Mouse (Mus musculus) heart, embryonic 13.5 days (tissue): ENCODE results near the gene Zkscan4. TPM values are rescaled to one million over a fixed set of nuclear protein-coding genes. Genes with fewer than 3 reads are reported as not detected.
"Not testable (repeated sequence)": the region's sequence is repeated elsewhere in the genome, so short reads cannot be mapped to it uniquely, and the experiment has no call there.

Experiments
- ATAC-seq: fragments of 200-750 bp; cut with Nextera tagmentation; 2 replicates; pipeline ENCODE4 v1.8.0; 2017; ENCODE audit warnings: moderate TSS enrichment; ENCODE audit not compliant: insufficient number of reproducible peaks, low FRiP score, low TSS enrichment; ENCODE audit errors: extremely low read depth
- H3K27ac ChIP-seq: fragments of 300-500 bp; sonication (generic); replicated peaks from 2 replicates; pipeline ENCODE4 v1.5.1; 2015; ENCODE audit warnings: moderate library complexity, mild to moderate bottlenecking, inconsistent platforms
- H3K27me3 ChIP-seq: fragments of 300-500 bp; sonication (generic); replicated peaks from 2 replicates; pipeline ENCODE4 v1.6.1; 2015; ENCODE audit warnings: mild to moderate bottlenecking, inconsistent platforms
- H3K36me3 ChIP-seq: fragments of 300-500 bp; sonication (generic); 2 replicates; pipeline ENCODE4 v1.6.1; 2015; ENCODE audit warnings: mild to moderate bottlenecking, inconsistent platforms
- H3K4me1 ChIP-seq: fragments of 300-500 bp; sonication (generic); 2 replicates; pipeline ENCODE4 v1.6.1; 2015; ENCODE audit warnings: inconsistent platforms
- H3K4me2 ChIP-seq: fragments of 300-500 bp; sonication (generic); 2 replicates; pipeline ENCODE4 v1.6.1; 2015; ENCODE audit warnings: inconsistent platforms, mild to moderate bottlenecking, moderate library complexity
- H3K4me3 ChIP-seq: fragments of 300-500 bp; sonication (generic); 2 replicates; pipeline ENCODE4 v1.5.1; 2015; ENCODE audit warnings: moderate library complexity, mild to moderate bottlenecking, inconsistent platforms
- H3K9ac ChIP-seq: fragments of 300-500 bp; sonication (generic); 2 replicates; pipeline ENCODE4 v1.6.1; 2015; ENCODE audit warnings: inconsistent platforms, mild to moderate bottlenecking, moderate library complexity
- H3K9me3 ChIP-seq: fragments of 300-500 bp; sonication (generic); 2 replicates; pipeline ENCODE4 v1.6.1; 2016; ENCODE audit warnings: inconsistent platforms
- WGBS: fragments of 180-500 bp; shearing (Covaris S2); methylation state at CpG from one replicate; pipeline ENCODE4 v1.1.7; 2015; ENCODE audit warnings: mixed read lengths; 5-methylcytosine and 5-hydroxymethylcytosine counted together
- polyA plus RNA-seq: library from polyadenylated mRNA; unstranded; fragments of >200 nt; fragmentation: Nextera tagmentation; extraction: Ambion mirVana; gene quantifications from 2 replicates; pipeline ENCODE4 v1.2.1, GENCODE M21; 2015

Gene Zkscan4
- 1.4 and 2.0 TPM in 2 replicates for polyA plus RNA-seq

- Histone ChIP-seq H3K4me1 (peaks cover 14% of the 10 kb centered on the region), H3K4me2 (peak within 1 kb of the TSS; percentile 72), H3K27ac (peak within 1 kb of the TSS; percentile 79), H3K4me3 (peak within 1 kb of the TSS; percentile 63), H3K9ac (peak within 1 kb of the TSS; percentile 84)
- peak; percentile 25; the same call in 1 of the 2 replicates for ATAC-seq
- not testable (repeated sequence) for H3K9me3 ChIP-seq, H3K36me3 ChIP-seq, H3K27me3 ChIP-seq
- 3% methylated on average over 31 of the region's 31 CpGs for WGBS
Observed at GRCm38 (mm10) chr13:21478759-21479670, at the start of gene Zkscan4, which contains the start of gene Gm10065. Gene Zkscan4 (plus strand): TSS chr13:21478907. Gene Gm10065 (minus strand): TSS chr13:21479441.

GRCm38 (mm10) chr13:21435476-21435875 is 43.2 kb upstream of the Zkscan4 start:
- no peak overlapping the region for H3K4me2 ChIP-seq
- H3K4me3 ChIP-seq, result no peak overlapping the region
- no peaks in the 10 kb centered on the region for H3K9me3 ChIP-seq
- 68% methylated on average over 4 of the region's 4 CpGs for WGBS
- H3K27ac ChIP-seq, result peak overlapping the region; percentile 60; the same call in 1 of the 2 replicates
- no peak for ATAC-seq
- H3K36me3 ChIP-seq, result no peaks in the 10 kb centered on the region
- H3K4me1 ChIP-seq, result peaks cover 11% of the 10 kb centered on the region
- H3K9ac ChIP-seq, result no peak overlapping the region
- no peaks in the 10 kb centered on the region for H3K27me3 ChIP-seq

GRCm38 (mm10) chr13:21440503-21441206 is 38.1 kb upstream of the Zkscan4 start, which contains the start of gene Pgbd1:
Gene Pgbd1 (minus strand): TSS chr13:21441058.
- Histone ChIP-seq H3K36me3 (peaks cover 32% of the 10 kb centered on the region), H3K9me3 (no peaks in the 10 kb centered on the region), H3K4me2 (peak within 1 kb of the TSS; percentile 92), H3K27me3 (no peaks in the 10 kb centered on the region), H3K4me3 (peak within 1 kb of the TSS; percentile 61), H3K4me1 (peaks cover 8% of the 10 kb centered on the region), H3K9ac (peak within 1 kb of the TSS; percentile 85), H3K27ac (peak within 1 kb of the TSS; percentile 90)
- WGBS, result under 1% methylated on average over 32 of the region's 32 CpGs
- peak; percentile 68; the same call in 1 of the 2 replicates for ATAC-seq

DNA sequence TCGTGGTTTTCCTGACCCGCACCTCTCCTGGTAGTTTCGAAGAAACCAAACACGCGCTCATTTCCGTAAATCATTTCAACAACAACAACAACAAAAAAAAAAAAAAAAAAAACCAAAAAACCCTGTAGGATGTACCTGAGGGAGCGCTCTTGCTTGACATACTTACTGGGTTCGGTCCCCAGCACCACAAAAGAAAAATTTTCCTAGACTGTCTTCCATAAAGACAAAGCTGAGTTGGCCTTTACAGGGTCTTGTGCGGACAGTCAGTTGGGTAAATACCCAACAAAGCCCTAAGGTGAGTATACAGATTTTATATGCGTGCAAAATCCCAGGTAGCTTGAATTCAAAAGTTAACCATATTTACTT is 37.5 kb upstream of the Zkscan4 start:
- H3K27me3 ChIP-seq, result no peaks in the 10 kb centered on the region
- peak overlapping the region; percentile 90 for H3K27ac ChIP-seq
- 19% methylated on average over 10 of the region's 10 CpGs for whole genome bisulfite sequencing
- H3K4me1 ChIP-seq, result peaks cover 8% of the 10 kb centered on the region
- H3K4me2 ChIP-seq, result peak overlapping the region; percentile 92
- H3K4me3 ChIP-seq, result peak overlapping the region; percentile 61
- H3K9ac ChIP-seq, result peak overlapping the region; percentile 85
- H3K9me3 ChIP-seq, result no peaks in the 10 kb centered on the region
- no peak for ATAC-seq
- H3K36me3 ChIP-seq, result peaks cover 37% of the 10 kb centered on the region

DNA sequence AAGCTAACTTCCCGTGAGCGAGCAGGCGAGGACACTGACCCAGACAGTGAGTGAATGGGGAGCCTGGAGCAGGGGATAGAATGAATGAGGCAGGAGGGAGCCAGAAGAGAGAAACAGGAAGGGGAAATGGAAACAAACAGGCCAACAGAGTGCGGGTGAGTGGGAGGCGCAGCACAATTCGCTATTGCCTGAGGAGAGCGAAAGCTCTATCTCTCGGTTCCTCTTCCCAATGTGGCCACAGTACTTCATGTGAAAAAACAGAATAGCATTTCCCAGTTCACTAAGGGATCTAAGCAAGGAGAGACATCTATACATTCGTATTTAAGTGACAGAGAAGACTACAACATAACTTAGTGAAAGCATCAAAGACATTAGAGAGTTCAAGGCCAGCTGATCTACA is 31.9 kb upstream of the Zkscan4 start:
- peaks cover 10% of the 10 kb centered on the region; the same call in 1 of the 2 replicates for H3K4me1 ChIP-seq
- H3K9me3 ChIP-seq, result no peaks in the 10 kb centered on the region
- H3K36me3 ChIP-seq, result peaks cover 79% of the 10 kb centered on the region
- no peak overlapping the region for H3K4me2 ChIP-seq
- no peak overlapping the region for H3K9ac ChIP-seq
- H3K27me3 ChIP-seq, result no peaks in the 10 kb centered on the region
- no peak overlapping the region for H3K27ac ChIP-seq
- no peak overlapping the region for H3K4me3 ChIP-seq
- 77% methylated on average over 9 of the region's 9 CpGs for WGBS
- ATAC-seq, result no peak

- H3K27me3 ChIP-seq, result no peaks in the 10 kb centered on the region
- WGBS, result 74% methylated on average over 16 of the region's 16 CpGs
- peaks cover 20% of the 10 kb centered on the region for H3K4me1 ChIP-seq
- H3K36me3 ChIP-seq, result peaks cover 74% of the 10 kb centered on the region
- ATAC-seq, result no peak
- H3K27ac ChIP-seq, result no peak overlapping the region
- no peak overlapping the region for H3K4me3 ChIP-seq
- no peaks in the 10 kb centered on the region for H3K9me3 ChIP-seq
- H3K9ac ChIP-seq, result no peak overlapping the region
- H3K4me2 ChIP-seq, result no peak overlapping the region
Observed at GRCm38 (mm10) chr13:21447856-21448614, 30.7 kb upstream of the Zkscan4 start.

DNA sequence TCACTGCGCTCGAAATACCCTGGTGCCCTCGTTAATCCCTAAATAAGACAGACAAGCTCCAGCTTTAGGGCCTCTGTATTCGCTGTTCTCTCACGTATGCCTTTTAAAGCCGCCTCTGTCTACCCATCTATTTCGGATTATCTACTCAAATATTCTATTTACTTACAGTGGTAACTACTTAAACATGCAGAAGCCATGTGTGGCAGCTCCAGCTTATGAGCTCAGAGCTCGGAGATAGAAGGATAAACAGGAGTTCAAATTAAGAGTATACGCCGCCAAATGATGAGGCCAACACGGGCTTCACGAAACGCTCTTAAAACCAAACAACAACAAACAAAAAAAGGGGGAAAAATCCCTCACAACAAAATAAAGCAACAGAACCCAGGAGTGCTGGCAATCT is 25.7 kb upstream of the Zkscan4 start:
- Histone ChIP-seq H3K9ac (peak overlapping the region; percentile 84), H3K27me3 (no peaks in the 10 kb centered on the region), H3K4me1 (peaks cover 34% of the 10 kb centered on the region), H3K9me3 (no peaks in the 10 kb centered on the region), H3K4me2 (peak overlapping the region; percentile 85), H3K4me3 (peak overlapping the region; percentile 72), H3K36me3 (peaks cover 24% of the 10 kb centered on the region), H3K27ac (peak overlapping the region; percentile 79)
- no peak for ATAC-seq
- whole genome bisulfite sequencing, result 1% methylated on average over 13 of the region's 13 CpGs

GRCm38 (mm10) chr13:21453449-21453848 is 25.3 kb upstream of the Zkscan4 start, which contains the start of gene Zscan26:
Gene Zscan26 (minus strand): TSS chr13:21453730.
- H3K9ac ChIP-seq, result peak within 1 kb of the TSS; percentile 84
- peak; percentile 54; the same call in 1 of the 2 replicates for ATAC-seq
- WGBS, result under 1% methylated on average over 23 of the region's 23 CpGs
- H3K27me3 ChIP-seq, result no peaks in the 10 kb centered on the region
- H3K9me3 ChIP-seq, result no peaks in the 10 kb centered on the region
- peaks cover 20% of the 10 kb centered on the region for H3K36me3 ChIP-seq
- H3K27ac ChIP-seq, result peak within 1 kb of the TSS; percentile 79
- peak within 1 kb of the TSS; percentile 85 for H3K4me2 ChIP-seq
- peaks cover 34% of the 10 kb centered on the region for H3K4me1 ChIP-seq
- peak within 1 kb of the TSS; percentile 72 for H3K4me3 ChIP-seq

DNA sequence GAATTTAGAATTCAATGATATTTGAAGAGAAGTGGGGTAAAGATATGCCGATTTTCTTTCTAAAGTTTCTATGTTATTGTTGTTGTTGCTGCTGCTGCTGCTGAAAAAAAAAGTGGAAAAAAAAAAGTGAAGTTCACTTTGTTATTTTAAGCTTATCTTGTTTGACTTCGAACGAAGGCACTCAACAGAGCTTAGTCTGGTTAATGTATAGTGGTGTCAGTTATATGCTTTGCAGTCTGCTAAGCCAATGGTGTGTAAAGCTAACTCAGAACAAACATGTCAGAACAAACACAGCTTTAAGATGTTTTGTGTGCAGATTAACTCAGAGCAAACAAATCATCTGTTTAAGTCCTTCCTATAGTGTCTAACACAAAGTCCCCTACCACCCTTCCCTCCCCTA is 24.6 kb upstream of the Zkscan4 start:
- H3K36me3 ChIP-seq, result peaks cover 13% of the 10 kb centered on the region
- peak overlapping the region; percentile 79 for H3K27ac ChIP-seq
- no peaks in the 10 kb centered on the region for H3K27me3 ChIP-seq
- no peak for ATAC-seq
- H3K9ac ChIP-seq, result no peak overlapping the region
- H3K4me2 ChIP-seq, result peak overlapping the region; percentile 85
- H3K9me3 ChIP-seq, result no peaks in the 10 kb centered on the region
- H3K4me1 ChIP-seq, result peaks cover 34% of the 10 kb centered on the region
- 48% methylated on average over 3 of the region's 3 CpGs for WGBS
- no peak overlapping the region for H3K4me3 ChIP-seq

GRCm38 (mm10) chr13:21456347-21456746 is 22.4 kb upstream of the Zkscan4 start:
- WGBS, result 6% methylated on average over 4 of the region's 4 CpGs

More at GRCm38 (mm10) chr13:21456347-21456746, 22.4 kb upstream of the Zkscan4 start:
- Histone ChIP-seq H3K4me1 (peaks cover 29% of the 10 kb centered on the region), H3K4me2 (peak overlapping the region; percentile 7; the same call in 1 of the 2 replicates), H3K4me3 (no peak overlapping the region), H3K36me3 (peaks cover 5% of the 10 kb centered on the region), H3K9me3 (no peaks in the 10 kb centered on the region), H3K27me3 (no peaks in the 10 kb centered on the region), H3K9ac (no peak overlapping the region), H3K27ac (no peak overlapping the region)
- no peak for ATAC-seq
